Mouse (Mus musculus) B cell, adult 2 months (primary cell): ENCODE results near the gene Usp45.

Experiments used
- DNase-seq, 2 experiments: peaks; one replicate each; pipeline ENCODE4 v3.0.0; 2022

Usp45 gene

GRCm38 (mm10) chr4:21766863-21767304 is at the start of gene Usp45, which contains the start of gene Tstd3:
TSS of gene Usp45 (plus strand) at chr4:21767156.
TSS of gene Tstd3 (minus strand) at chr4:21767212.
- DNase-seq = peak; percentile 73 to 75

- DNase-seq = no peak
Observed at GRCm38 (mm10) chr4:21722752-21723334, 44.1 kb upstream of the Usp45 start.

- peak; percentile 35 to 42 for DNase-seq
Observed at GRCm38 (mm10) chr4:21726912-21727614, 39.9 kb upstream of the Usp45 start.

DNA sequence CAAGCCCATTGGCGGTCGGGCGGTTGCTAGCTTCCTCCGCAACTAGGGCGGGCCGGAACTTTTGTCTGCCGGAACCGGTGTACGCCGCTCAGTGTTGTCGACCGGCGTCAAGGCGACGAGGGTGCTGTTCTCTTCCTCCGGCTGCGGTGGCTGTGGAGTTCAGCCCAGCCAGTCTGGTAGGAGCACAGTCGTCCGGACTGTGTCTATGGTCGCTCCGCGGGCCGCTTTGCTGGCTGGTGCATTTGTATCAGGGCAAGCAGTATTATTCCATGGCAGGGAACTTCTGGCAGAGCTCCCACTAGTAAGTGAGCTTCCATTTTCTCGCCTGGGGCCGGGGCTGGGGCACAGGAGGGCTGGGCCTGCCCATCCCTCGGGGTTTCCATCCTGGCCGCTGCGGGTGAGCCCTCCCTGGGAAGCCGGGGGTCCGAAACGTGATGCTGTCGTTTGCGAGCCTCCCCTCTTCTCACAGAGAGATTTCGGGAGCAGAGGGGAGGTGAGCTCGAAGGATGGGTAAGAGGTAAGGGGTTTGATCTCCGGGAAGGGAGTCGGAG is 39.3 kb upstream of the Usp45 start, which contains the start of gene Ccnc:
Gene Ccnc (plus strand): TSS at position 87 of the 551 bp plus-strand sequence.
- DNase-seq = peak; percentile 90 to 91

GRCm38 (mm10) chr4:21739169-21739568 is 27.8 kb upstream of the Usp45 start:
- DNase-seq = peak in 1 of 2 experiments; percentile 19

- peak in 1 of 2 experiments; percentile 31 for DNase-seq
Observed at GRCm38 (mm10) chr4:21744142-21744541, 22.8 kb upstream of the Usp45 start.

- DNase-seq = no peak
Observed at GRCm38 (mm10) chr4:21745723-21746122, 21.2 kb upstream of the Usp45 start.

DNA sequence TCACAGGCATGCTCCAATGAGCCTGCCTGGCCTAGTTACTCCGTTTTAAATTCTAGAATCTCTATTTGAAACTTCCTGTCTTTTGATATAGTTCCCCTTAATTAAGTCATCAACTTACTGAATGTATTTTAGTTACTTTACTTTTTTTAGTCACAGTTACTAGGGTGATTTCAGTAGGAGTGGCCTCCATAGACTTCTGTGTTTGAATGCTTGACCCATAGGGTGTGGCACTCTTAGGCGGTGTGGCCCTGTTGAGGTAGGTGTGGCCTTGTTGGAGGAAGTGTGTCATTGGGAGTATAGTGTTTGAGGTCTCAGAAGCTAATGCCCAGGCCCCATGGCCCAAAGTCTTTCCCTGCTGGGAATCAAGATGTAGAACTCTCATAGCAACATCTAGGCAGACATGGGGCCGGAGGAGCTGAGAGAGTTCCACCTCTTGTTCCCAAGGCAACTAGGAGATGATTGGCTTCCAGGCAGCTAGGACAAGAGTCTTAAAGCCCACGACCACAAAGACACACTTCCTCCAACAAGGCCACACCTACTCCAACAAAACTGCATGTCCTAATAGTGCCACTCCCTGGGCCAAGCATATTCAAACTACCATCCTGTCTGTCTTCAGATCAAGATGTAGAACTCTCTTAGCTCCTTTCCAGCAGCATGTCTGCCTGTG is 11.7 kb upstream of the Usp45 start:
- DNase-seq = peak; percentile 64 to 68

- no peak for DNase-seq
Observed at GRCm38 (mm10) chr4:21758860-21759259, 8.1 kb upstream of the Usp45 start.

DNA sequence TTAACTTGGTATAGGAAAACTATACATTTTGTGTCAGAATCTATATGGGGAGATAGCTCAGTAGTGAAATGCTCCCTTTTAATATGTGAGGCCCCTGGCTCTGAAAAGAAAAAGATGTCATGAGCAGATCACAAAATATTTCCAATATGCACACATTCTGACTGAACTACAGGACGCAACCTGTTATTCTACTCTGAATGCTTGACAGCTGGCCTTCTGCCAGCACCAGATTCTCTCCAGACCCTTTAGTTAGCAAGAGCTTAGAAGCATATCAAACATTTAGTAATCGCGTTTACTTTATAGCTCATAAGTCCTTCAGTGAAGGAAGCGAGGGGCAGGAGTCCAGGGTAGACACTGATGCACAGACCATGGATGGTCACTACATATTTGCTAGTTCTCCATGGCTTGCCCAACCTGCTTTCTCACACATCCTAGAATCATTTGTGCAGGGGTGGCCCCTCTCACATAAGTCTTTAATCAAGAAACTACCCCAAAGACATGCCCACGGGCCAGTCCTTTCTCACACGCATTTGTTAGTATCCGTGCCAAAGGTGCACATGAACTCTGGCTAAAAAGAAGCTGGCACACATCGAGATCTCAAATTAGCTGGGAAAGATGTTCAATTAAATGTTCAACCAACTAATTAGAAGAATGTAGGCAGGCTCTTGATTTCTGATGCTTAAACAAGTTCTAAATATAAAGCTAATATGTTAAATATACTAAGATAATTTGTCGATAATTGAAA is 5.4 kb upstream of the Usp45 start:
- DNase-seq = no peak

DNA sequence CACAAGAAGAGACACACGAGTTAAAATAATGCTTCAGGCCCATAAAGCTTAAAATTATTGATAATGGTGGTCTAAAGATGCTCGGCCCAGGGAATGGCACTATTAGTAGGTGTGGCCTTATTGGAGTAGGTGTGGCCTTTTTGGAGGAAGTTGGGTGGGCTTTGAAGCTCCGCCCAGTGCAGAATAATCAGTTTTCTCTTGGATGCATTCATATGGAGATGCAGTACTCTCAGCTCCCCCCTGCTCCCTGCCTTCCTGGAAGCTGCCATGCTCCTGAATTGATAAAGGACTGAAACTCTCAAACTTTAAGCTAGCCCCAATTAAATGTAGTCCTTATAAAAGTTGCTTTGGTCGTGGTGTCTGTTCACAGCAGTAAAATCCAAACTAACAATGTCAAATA is 3.1 kb upstream of the Usp45 start:
- DNase-seq = no peak

- no peak for DNase-seq
Observed at GRCm38 (mm10) chr4:21766171-21766862, 639 bp upstream of the Usp45 start.

DNA sequence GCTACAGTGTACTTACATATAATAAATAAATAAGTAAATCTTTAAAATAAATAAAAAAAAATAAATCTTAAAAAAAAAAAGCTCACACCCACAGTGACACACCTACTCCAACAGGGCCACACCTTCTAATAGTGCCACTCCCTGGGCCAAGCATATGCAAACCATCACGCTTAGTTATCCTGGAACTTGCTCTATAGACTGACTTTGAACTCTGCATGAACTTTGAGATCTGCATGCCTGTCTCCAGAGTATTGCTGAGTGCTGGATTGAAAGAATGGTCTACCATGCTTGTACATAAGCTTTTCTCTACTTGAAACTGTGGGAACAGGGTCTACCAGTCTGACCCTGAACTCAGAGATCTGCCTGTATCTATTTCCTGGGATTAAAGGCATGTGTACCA is 4.1 kb downstream of the Usp45 start:
- DNase-seq = no peak

DNA sequence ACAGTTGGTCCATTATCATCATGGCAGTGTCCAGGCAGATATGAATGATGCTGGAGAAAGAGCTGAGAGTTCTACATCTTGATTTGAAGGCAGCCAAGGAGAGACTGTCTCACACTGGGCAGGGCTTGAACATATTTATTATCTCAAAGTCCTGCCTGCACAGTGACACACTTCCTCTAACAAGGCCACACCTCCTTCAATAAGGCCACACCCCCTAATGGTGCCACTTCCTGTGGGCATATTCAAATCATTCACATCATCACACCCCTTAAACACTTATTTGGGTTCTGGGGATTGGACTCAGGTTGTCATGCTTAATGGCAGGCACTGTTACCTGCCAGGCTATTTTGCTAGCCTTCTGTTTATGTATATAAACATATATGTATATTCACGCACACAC is 5.3 kb downstream of the Usp45 start:
- DNase-seq = peak; percentile 62 to 68

DNA sequence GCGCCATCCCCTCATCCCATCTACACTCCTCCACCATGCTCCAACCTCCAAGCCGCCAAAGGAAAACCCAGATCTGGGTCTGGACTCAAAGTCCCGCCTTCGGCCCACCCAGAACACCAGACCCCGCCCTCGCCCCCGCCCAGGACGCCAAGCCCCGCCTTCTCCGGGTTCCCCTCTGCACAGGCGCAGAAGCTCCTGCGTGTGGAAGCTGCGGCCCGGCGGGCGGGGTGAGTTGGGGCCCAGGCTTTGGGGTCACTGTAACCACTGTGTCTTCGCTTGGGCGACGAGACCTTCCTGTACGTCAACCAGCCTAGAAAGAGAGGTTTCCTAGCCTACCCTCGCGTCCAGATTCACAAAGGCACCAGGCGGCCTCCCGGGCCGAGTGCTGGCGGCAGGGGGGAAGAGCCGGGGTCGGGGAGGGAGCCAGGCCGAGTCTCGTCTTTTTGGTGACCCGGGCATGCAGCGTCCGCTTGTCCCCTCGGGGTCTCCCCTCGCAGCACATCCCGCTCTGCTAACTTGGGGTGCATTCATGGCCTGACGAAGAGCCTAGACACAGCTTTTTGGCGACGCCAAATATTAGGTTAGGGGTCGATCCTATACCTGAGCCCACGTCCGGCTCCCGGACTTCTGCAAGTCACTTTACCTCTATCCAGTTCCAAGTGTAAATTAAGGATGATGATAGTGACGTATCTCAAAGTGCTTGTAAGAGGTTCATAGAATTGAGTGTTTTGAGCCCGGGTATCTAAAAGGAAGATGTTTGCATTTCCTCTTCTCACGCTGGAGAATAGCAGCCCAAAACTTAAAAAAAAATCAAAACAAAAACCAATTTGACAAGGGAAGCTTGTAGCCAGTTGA is 9.4 kb downstream of the Usp45 start:
- peak; percentile 94 to 95 for DNase-seq

- DNase-seq = peak; percentile 31 to 39
Observed at GRCm38 (mm10) chr4:21776946-21777265, 9.9 kb downstream of the Usp45 start.

- no peak for DNase-seq
Observed at GRCm38 (mm10) chr4:21780816-21781726, 14.1 kb downstream of the Usp45 start.

GRCm38 (mm10) chr4:21786268-21786667 is 19.3 kb downstream of the Usp45 start:
- no peak for DNase-seq

GRCm38 (mm10) chr4:21788903-21789302 is 21.9 kb downstream of the Usp45 start:
- no peak for DNase-seq

- no peak for DNase-seq
Observed at GRCm38 (mm10) chr4:21789836-21790235, 22.9 kb downstream of the Usp45 start.
